In the genomic region with DNA sequence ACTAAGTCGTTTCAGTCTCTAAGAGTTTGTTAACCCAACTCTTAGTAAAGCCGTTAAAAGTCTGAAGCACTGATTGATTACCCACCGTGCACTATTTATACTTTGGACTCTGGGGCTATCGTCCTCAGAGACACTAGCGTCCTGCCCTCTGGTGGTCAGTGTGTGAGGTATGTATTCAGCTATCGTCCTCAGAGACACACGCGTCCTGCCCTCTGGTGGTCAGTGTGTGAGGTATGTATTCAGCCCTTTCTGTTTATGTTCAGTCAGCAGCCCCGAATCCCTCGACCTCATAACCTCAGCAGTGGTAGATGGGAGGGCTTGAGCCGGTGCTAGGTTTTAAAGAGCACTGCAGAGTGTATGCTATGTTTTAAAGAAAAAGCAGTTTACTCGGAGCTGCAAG, we compare ENCODE assay signal across 9 mouse cellular contexts. TPM values are rescaled to one million over a fixed set of nuclear protein-coding genes. Genes with fewer than 3 reads are reported as not detected.
DNase-seq lines count a peak whose midpoint lies in the region; ATAC-seq lines count a peak whose summit lies in the region.
"Had no signal": no experiment of that assay in that cellular context is flagged by ENCODE, and none has a peak within 500 bp of the region (broad histone marks: within the 10 kb centered on the region; RNA-seq: fewer than 3 reads in every experiment).

No protein-coding gene starts in this region.

- H3K27ac ChIP-seq in forebrain, embryonic 15.5 days (replicated peaks) = no peak overlapping the region
- H3K27ac ChIP-seq in hindbrain, embryonic 12.5 days = no peak overlapping the region
- H3K27ac ChIP-seq: limb, embryonic 13.5 days had no signal

- no peak overlapping the region for H3K9ac ChIP-seq in forebrain, embryonic 15.5 days (replicated peaks)
- no peak overlapping the region for H3K9ac ChIP-seq in hindbrain, embryonic 12.5 days
- H3K9ac ChIP-seq: limb, embryonic 13.5 days had no signal

- H3K4me2 ChIP-seq in forebrain, embryonic 15.5 days (replicated peaks) = no peak overlapping the region
- no peak overlapping the region for H3K4me2 ChIP-seq in hindbrain, embryonic 12.5 days (replicated peaks)
- H3K4me2 ChIP-seq: limb, embryonic 13.5 days had no signal

- 0 out of 2 replicates have a peak, but pooled peaks cover 4% of the 10 kb centered on the region for H3K9me3 ChIP-seq in forebrain, embryonic 15.5 days
- no peaks in the 10 kb centered on the region for H3K9me3 ChIP-seq in hindbrain, embryonic 12.5 days (replicated peaks)
- H3K9me3 ChIP-seq: limb, embryonic 13.5 days had no signal

- WGBS in forebrain, embryonic 15.5 days = 49% methylated on average over 12 of the region's 12 CpGs
- 43% methylated on average over 12 of the region's 12 CpGs for WGBS in hindbrain, embryonic 12.5 days

- H3K4me1 ChIP-seq in forebrain, embryonic 15.5 days = no peaks in the 10 kb centered on the region
- H3K4me1 ChIP-seq in hindbrain, embryonic 12.5 days = no peaks in the 10 kb centered on the region
- H3K4me1 ChIP-seq: limb, embryonic 13.5 days had no signal

- H3K36me3 ChIP-seq in forebrain, embryonic 15.5 days = peaks cover 66% of the 10 kb centered on the region
- H3K36me3 ChIP-seq in hindbrain, embryonic 12.5 days = peaks cover 38% of the 10 kb centered on the region

- no peak overlapping the region for H3K4me3 ChIP-seq in forebrain, embryonic 15.5 days
- H3K4me3 ChIP-seq in hindbrain, embryonic 12.5 days = no peak overlapping the region
- H3K4me3 ChIP-seq: limb, embryonic 13.5 days had no signal

- peak; percentile 88 for ATAC-seq in forebrain, embryonic 15.5 days (replicated peaks)
- peak; percentile 38; the same call in 1 of the 2 replicates for ATAC-seq in hindbrain, embryonic 12.5 days (ENCODE audit: low FRiP score)

- no peaks in the 10 kb centered on the region for H3K27me3 ChIP-seq in forebrain, embryonic 15.5 days
- no peaks in the 10 kb centered on the region for H3K27me3 ChIP-seq in hindbrain, embryonic 12.5 days
- H3K27me3 ChIP-seq: limb, embryonic 13.5 days had no signal

- DNase-seq in Muller cell, postnatal 12 days (ENCODE audit: inconsistent ontology term) = peak; percentile 56
- peak; percentile 51 for DNase-seq in cerebellum, adult 11-12 months
- peak; percentile 70 to 76 for DNase-seq in layer of hippocampus, postnatal 10 days (ENCODE audit: low spot score in 2 of 2)
- DNase-seq in lung, postnatal 36 days = peak; percentile 92
- peak; percentile 72 for DNase-seq in right cerebral cortex, adult 18-20 months
- peak; percentile 65 for DNase-seq in urinary bladder, postnatal 25 days (ENCODE audit: low spot score)

RNA-seq across cellular contexts. Expression of a gene that starts 13.7 kb away (rescaled TPM):
- 54.7 and 64.6 TPM in 2 replicates for polyA plus RNA-seq in forebrain, embryonic 15.5 days (2015; fragmentation: Nextera tagmentation; extraction: Ambion mirVana)
- 29.4 and 30.9 TPM in 2 replicates for polyA plus RNA-seq in hindbrain, embryonic 12.5 days (2016; fragmentation: Nextera tagmentation; extraction: Ambion mirVana)
- 100 to 1,000 TPM; 213 to 240 TPM for total RNA-seq in layer of hippocampus, postnatal 10 days (2021)
